In genomic region chr5:67768708-67769107, GRCm38 (mm10) we compare ENCODE assay signal across 15 mouse cellular contexts.
"Had no signal": no experiment of that assay in that cellular context is flagged by ENCODE, and none has a peak within 500 bp of the region (broad histone marks: within the 10 kb centered on the region; RNA-seq: fewer than 3 reads in every experiment).

No protein-coding gene starts in this region.

- H3K27ac ChIP-seq: layer of hippocampus, adult 2 months; limb, embryonic 10.5 days; liver, embryonic 15.5 days; neural tube, embryonic 15.5 days had no signal

- H3K36me3 ChIP-seq: limb, embryonic 10.5 days had no signal

- H3K4me1 ChIP-seq: limb, embryonic 10.5 days; liver, embryonic 15.5 days; neural tube, embryonic 15.5 days had no signal

- H3K27me3 ChIP-seq: liver, embryonic 15.5 days; neural tube, embryonic 15.5 days had no signal

- H3K4me2 ChIP-seq: liver, embryonic 11.5 days; liver, embryonic 15.5 days; neural tube, embryonic 15.5 days had no signal

- H3K4me3 ChIP-seq: layer of hippocampus, adult 2 months; limb, embryonic 10.5 days; liver, embryonic 15.5 days; myocyte; neural tube, embryonic 15.5 days had no signal

- H3K9ac ChIP-seq: liver, embryonic 15.5 days; neural tube, embryonic 15.5 days had no signal

- ATAC-seq: lung, postnatal 0 days had no signal

- DNase-seq: kidney, adult 8-10 months; kidney, postnatal 36 days; lung, adult 2 months; lung, postnatal 36 days; midbrain, embryonic 14.5 days; right cerebral cortex, postnatal 4 days; spleen, adult 18-20 months; thymus, postnatal 4 days had no signal

- H3K9me3 ChIP-seq: limb, embryonic 10.5 days; liver, embryonic 15.5 days; neural tube, embryonic 15.5 days had no signal
